Mouse (Mus musculus) cerebellum, adult (tissue): ENCODE measurements at regions not wholly inside any gene's neighbourhood (a gene's known extent, or its start where the extent isn't known, plus 50 kb on each side); places are given as distances from the start of the nearest gene placed in this dataset.

Experiments used
- ATAC-seq: cut with Nextera tagmentation; 2 replicates; pipeline ENCODE4 v1.9.2; 2017; ENCODE audit warnings: mild to moderate bottlenecking, moderate library complexity, mixed read lengths; ENCODE audit not compliant: insufficient number of reproducible peaks, low FRiP score, low TSS enrichment

GRCm38 (mm10) chr2:34056552-34056951 lies 168.8 kb upstream of the Mvb12b start:
- ATAC-seq = no peak

DNA sequence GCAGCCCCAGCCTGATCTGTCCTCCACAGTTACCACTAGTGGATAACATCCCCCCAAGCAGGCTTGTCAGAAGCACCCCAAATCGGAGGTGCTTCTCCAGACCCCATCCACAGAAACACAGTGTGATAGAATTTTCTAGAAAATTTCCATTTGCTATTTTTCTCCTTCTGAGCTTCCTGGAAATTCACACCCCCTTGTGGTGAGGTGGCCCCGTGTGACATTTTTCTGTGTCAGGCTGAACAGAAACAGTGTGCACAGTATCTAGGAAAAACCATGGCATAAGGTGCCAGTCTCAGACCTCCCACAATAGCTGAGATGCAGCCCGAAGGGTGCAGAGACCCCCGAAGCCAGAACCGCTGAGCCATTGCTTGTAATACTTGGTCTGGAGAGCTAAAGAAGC lies 155.3 kb upstream of the Mvb12b start:
- no peak for ATAC-seq

- ATAC-seq = no peak
These were observed 154.6 kb upstream of the Mvb12b start for GRCm38 (mm10) chr2:34042336-34042735.

DNA sequence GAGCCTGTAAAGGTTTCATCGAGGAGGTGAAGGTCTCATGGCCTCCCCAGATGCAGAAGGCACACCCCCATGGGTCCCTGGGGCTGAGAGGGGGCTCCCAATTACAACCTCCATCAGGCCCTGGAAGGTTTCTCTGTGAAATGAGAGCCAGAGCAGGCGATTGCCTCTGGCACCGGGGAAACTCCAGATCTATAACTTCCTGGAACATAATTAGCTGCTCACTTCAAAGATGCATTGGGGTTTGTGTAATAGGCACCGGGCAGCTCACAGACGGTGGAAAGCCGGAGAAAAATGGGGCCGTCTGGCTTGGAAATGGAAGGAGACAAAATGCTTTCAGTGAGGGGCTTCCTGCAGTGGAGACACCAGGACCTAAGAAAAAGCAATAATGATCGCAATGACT lies 151.2 kb upstream of the Mvb12b start:
- ATAC-seq = no peak

DNA sequence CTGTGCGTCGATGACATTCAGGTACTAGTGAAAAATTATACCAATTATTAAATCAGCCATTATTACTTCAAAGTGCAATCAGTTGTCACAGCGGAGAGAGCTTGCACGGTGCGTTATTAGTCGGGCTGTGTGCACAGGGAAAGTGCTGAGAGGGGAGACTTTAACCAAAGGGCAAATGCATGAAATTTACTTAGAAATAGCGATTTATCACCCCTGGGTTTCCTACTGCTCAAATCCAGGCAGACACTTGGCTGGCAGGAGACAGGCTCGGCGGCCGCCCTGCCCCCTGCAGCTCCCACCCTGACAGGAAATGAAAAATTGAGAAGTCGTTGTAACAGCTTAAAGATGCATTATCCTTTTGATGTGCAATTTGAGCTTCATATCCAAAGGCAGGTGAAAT lies 145.5 kb upstream of the Mvb12b start:
- ATAC-seq = no peak

- ATAC-seq = no peak
These were observed 143.7 kb upstream of the Mvb12b start for GRCm38 (mm10) chr2:34031421-34031820.

- no peak for ATAC-seq
These were observed 143.3 kb upstream of the Mvb12b start for GRCm38 (mm10) chr2:34031001-34031412.

GRCm38 (mm10) chr2:34027445-34027844 lies 139.7 kb upstream of the Mvb12b start:
- no peak for ATAC-seq

DNA sequence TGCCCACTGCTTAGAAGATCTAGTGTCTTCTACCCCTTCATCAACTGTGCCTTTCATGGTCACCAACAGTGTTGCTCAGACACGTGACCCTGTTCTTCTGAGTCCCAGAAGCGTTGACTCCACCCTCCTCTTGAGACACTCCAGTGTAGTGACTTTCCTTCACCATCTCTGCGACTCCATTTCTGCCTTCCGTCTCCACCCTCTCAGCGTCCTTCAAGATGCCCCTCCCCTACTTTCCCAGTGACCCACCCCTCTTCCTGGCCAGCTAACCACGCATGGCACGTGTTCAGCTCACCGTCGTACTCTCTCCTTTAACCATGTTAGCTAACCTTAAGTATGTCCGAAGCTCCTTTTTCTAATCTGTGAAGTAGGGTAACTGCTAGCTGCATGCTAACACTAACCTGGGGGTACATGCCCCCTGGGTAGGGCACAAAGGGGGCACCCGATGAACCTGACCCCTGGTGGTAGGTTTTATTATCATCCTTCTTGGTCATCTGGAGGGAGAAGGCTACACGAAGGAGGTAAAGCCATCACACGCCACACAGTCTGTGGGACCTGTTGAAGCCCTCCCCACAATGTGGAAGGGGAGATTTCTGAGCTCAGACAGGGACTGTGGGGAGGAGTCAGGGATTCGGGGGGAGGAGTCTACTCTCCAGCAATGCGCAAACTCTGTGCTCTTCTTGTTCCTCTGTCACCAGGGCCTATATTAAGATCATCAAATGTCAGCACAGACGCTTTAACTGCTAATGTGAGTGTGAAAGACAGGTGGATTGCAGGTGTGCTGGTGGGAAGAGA lies 139.0 kb upstream of the Mvb12b start:
- ATAC-seq = no peak

DNA sequence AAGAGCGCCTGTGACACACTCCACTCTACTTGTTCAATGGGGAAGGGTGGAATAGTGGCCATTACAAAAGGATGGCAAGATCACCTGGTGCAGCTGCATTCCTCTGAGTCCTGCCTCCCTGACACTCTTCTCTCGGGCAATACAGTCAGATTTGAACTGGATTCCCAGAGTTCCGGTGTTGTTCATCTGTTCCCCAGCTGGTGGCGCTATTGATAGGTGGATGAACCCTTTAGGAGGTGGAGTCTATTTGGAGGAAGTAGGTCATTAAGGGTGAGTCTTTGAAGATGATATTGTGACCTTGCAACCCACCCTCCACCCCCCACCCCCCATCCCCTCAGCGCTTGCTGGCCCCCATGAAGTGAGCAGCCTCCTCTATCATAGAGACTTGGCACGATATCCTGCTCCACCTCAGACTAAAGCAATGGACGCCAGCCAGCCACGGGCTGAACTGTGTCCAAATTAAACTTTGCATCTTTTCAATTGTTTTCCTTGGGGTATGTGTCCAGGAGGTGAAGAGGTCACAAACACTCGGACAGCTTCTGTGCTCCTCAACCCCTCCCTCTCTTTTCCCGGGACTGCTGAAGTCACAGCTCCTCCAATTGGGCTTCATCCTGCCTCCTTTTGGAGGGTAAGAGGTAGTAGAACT lies 138.1 kb upstream of the Mvb12b start:
- no peak for ATAC-seq

GRCm38 (mm10) chr2:34017142-34017453 lies 129.4 kb upstream of the Mvb12b start:
- no peak for ATAC-seq

DNA sequence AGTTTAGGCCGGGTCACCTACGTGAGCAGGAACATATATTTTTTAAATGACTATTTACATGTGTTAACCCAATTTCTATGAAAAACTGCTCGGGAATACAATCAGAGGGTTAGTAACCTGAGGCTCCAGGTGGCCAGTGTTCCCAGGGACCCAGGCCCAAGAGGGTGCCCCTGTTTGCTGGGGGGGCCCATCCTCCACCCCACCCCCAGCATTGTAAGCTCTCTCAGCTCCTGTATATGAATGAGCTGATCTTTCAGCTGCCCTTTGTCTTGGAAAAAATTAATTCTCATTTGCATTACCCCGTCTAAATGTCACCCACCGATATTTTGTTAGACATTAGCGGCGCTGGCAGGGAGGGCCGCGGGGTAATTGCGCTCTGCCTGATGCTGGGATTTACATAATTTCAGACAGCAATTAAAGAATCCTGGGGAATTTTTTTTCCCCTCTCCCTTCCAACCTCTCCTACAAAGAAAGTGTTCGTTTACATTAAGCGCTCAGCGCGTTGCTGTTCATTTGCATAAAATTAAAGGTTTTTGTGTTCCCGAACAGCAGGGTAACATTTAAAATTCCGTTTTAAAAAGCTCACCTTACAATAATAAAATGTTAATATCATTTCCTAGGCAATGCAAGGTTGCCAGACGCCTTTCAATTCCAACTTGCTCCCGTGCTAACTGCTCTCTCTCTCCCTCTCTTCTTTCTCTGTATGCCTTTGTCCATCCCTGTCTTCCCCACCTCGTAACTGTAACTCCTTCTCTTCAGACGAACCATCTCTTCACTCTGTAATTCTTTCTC lies 128.8 kb upstream of the Mvb12b start:
- ATAC-seq = no peak

DNA sequence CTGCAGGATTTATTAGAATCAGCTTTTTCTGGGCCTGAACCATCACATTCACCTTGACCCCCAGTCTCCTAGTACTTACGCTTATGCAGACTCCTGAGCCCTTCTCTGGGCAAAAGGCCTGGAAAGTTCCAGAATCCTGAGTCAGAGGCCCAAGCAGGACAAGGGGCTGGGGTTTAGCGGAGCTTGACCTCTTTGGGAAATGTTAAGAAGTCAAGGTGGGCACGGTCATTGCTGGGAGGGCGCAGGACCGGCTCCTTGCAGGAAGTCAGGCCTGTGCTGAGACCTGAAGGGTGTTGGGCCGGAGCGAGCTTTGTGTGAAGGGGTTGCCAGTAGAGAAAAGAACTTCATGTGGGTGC lies 127.9 kb upstream of the Mvb12b start:
- no peak for ATAC-seq

- no peak for ATAC-seq
These were observed 127.3 kb upstream of the Mvb12b start for GRCm38 (mm10) chr2:34014868-34015639.

- ATAC-seq = no peak
These were observed 122.4 kb upstream of the Mvb12b start for GRCm38 (mm10) chr2:34010166-34010565.

GRCm38 (mm10) chr2:34007916-34008315 lies 120.2 kb upstream of the Mvb12b start:
- no peak for ATAC-seq

- no peak for ATAC-seq
These were observed 109.4 kb upstream of the Mvb12b start for GRCm38 (mm10) chr2:33997106-33997505.

- ATAC-seq = no peak
These were observed 108.6 kb upstream of the Mvb12b start for GRCm38 (mm10) chr2:33996331-33996730.

- no peak for ATAC-seq
These were observed 103.6 kb upstream of the Mvb12b start for GRCm38 (mm10) chr2:33991299-33991698.

DNA sequence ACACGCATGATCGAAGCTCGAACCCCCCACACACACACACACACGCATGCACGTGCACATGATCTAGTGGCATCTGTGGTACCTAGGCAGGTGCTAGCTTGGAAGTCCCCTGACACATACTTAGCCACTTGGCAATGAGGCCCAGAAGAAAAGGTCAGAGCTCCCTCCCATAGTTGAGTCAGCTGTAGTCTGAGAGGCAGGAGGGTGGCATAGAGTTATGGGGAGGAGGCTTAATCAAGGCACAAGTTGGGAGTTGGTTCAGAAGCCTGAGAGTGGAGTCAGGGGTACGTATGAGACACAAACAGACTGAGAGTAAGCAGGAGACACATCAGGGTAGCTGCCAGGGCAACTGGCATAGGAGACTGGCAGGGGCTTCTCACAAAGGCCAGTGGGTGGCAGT lies 103.0 kb upstream of the Mvb12b start:
- no peak for ATAC-seq
